Mouse (Mus musculus) limb, embryonic 11.5 days (tissue): ENCODE results near the gene Rnf19b. TPM values are rescaled to one million over a fixed set of nuclear protein-coding genes. Genes with fewer than 3 reads are reported as not detected.

Experiments used
- ATAC-seq: fragments of 200-750 bp; cut with Nextera tagmentation; 2 replicates; pipeline ENCODE4 v1.8.0; 2017; ENCODE audit warnings: low read depth; ENCODE audit not compliant: insufficient number of reproducible peaks, low FRiP score, low TSS enrichment
- DNase-seq: peaks from one replicate; pipeline ENCODE4 v3.0.0-alpha.2; 2015; ENCODE audit warnings: low spot score
- H3K27ac ChIP-seq: fragments of 300-500 bp; sonication (generic); replicated peaks from 2 replicates; pipeline ENCODE4 v1.5.1; 2014; ENCODE audit warnings: low read depth, mild to moderate bottlenecking, low read length
- H3K27me3 ChIP-seq: fragments of 300-500 bp; sonication (generic); 2 replicates; pipeline ENCODE4 v1.6.1; 2014; ENCODE audit warnings: mild to moderate bottlenecking, low read length, mixed read lengths; ENCODE audit not compliant: control insufficient read depth, insufficient read depth
- H3K36me3 ChIP-seq: fragments of 300-500 bp; sonication (generic); 2 replicates; pipeline ENCODE4 v1.6.1; 2014; ENCODE audit warnings: mild to moderate bottlenecking, low read length, moderate library complexity, mixed read lengths; ENCODE audit not compliant: control insufficient read depth, insufficient read depth
- H3K4me1 ChIP-seq: fragments of 300-500 bp; sonication (generic); 2 replicates; pipeline ENCODE4 v1.6.1; 2014; ENCODE audit warnings: low read length, mixed read lengths; ENCODE audit not compliant: control insufficient read depth, insufficient read depth
- H3K4me2 ChIP-seq: fragments of 300-500 bp; sonication (generic); 2 replicates; pipeline ENCODE4 v1.6.1; 2014; ENCODE audit warnings: low read depth, mild to moderate bottlenecking, moderate library complexity; ENCODE audit not compliant: severe bottlenecking
- H3K4me3 ChIP-seq: fragments of 300-500 bp; sonication (generic); 2 replicates; pipeline ENCODE4 v1.5.1; 2014; ENCODE audit warnings: low read depth, low read length
- H3K9ac ChIP-seq: fragments of 300-500 bp; sonication (generic); 2 replicates; pipeline ENCODE4 v1.6.1; 2014; ENCODE audit warnings: mild to moderate bottlenecking, low read length
- H3K9me3 ChIP-seq: fragments of 300-500 bp; sonication (generic); 2 replicates; pipeline ENCODE4 v1.6.1; 2016; ENCODE audit warnings: low read length; ENCODE audit not compliant: control insufficient read depth
- WGBS: fragments of 180-500 bp; shearing (Covaris S2); extraction: QIAGEN DNeasy Blood & Tissue Kit; methylation state at CpG from one replicate; pipeline ENCODE4 v1.1.7; 2014; 5-methylcytosine and 5-hydroxymethylcytosine counted together
- polyA plus RNA-seq: library from polyadenylated mRNA; unstranded; fragments of >200 nt; fragmentation: Nextera tagmentation; extraction: Ambion mirVana; gene quantifications from 2 replicates; pipeline ENCODE4 v1.2.1, GENCODE M21; 2014

Rnf19b gene
- polyA plus RNA-seq, 1 experiment from 2014 or later = 9.6 TPM

GRCm38 (mm10) chr4:129019788-129020187 is 38.3 kb upstream of the Rnf19b start:
- Histone ChIP-seq H3K27me3 (no peaks in the 10 kb centered on the region), H3K4me1 (no peaks in the 10 kb centered on the region), H3K4me3 (no peak overlapping the region), H3K36me3 (no peaks in the 10 kb centered on the region), H3K9me3 (no peaks in the 10 kb centered on the region), H3K27ac (no peak overlapping the region), H3K9ac (no peak overlapping the region), H3K4me2 (no peak overlapping the region)
- ATAC-seq (no peak), DNase-seq (no peak)
- 84% methylated on average over 9 of the region's 9 CpGs for WGBS

DNA sequence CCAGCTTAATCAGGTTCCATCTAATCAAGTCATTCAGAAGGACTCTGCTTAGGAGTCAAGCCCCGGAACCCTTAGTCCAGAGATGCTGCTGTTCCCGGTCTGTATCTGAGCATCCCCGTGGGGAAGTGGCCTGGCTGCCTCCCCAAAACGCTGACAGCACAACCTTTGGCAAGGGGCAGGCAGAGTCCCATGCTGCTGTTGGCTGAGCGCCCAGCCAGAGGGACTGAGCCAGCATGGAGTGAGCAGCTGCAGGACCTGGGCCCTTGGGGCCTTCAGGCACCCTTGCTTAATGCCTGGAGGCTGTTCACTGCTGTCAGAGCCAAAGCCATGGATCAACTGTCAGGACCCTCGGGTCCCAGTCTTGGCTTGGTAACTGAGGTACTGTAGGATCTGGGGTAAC is 37.6 kb upstream of the Rnf19b start:
- ATAC-seq (no peak), DNase-seq (no peak)
- Histone ChIP-seq H3K9ac (no peak overlapping the region), H3K9me3 (no peaks in the 10 kb centered on the region), H3K36me3 (no peaks in the 10 kb centered on the region), H3K27me3 (no peaks in the 10 kb centered on the region), H3K4me2 (no peak overlapping the region), H3K27ac (no peak overlapping the region), H3K4me1 (no peaks in the 10 kb centered on the region), H3K4me3 (no peak overlapping the region)
- WGBS = 81% methylated on average over 6 of the region's 6 CpGs

DNA sequence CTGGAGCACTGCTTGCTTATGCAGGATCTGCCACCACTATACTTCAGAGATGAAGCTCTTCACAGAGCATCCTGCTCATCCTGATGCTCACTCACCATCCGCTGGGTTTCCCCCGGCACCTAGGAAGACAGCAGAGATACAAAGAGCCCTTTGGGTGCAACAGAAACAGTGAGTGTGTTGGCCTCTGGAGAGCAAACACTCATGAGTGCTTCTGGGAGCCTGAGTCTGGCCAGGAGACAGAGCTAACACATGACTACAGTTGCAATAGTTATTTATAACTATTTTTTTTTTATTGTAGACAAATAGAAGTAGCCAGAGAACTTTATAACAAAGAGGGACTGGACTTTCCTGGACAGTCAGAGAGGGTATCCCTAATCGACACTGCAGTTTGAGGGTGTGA is 36.6 kb upstream of the Rnf19b start:
- ATAC-seq = no peak
- H3K9ac ChIP-seq = no peak overlapping the region
- H3K4me2 ChIP-seq = no peak overlapping the region
- H3K36me3 ChIP-seq = no peaks in the 10 kb centered on the region
- no peak for DNase-seq
- no peak overlapping the region for H3K27ac ChIP-seq
- no peaks in the 10 kb centered on the region for H3K4me1 ChIP-seq
- H3K27me3 ChIP-seq = no peaks in the 10 kb centered on the region
- no peaks in the 10 kb centered on the region for H3K9me3 ChIP-seq
- 89% methylated on average over 3 of the region's 3 CpGs for WGBS
- no peak overlapping the region for H3K4me3 ChIP-seq

DNA sequence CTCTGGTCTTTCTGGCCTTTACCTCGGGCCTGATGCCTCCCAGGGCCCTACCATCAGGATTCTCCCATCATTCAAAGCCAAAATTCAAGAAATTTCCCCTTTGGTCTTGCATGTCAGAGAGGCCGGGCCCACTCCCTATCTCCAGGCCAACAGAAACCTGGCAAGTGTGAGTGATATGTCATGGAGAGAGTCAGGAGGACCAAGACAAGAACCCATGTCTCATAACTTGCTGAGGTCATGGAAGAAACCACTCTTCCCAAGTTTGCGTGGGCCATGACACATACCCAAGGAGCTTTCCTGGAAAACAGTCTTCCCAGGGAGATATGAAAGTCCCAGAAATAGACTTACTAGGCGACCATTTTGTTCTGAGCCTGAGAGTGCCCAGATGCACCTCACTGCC is 36.2 kb upstream of the Rnf19b start:
- H3K4me3 ChIP-seq = no peak overlapping the region
- H3K9ac ChIP-seq = no peak overlapping the region
- no peaks in the 10 kb centered on the region for H3K27me3 ChIP-seq
- ATAC-seq (no peak), DNase-seq (no peak)
- 71% methylated on average over 4 of the region's 4 CpGs for WGBS
- H3K36me3 ChIP-seq = no peaks in the 10 kb centered on the region
- H3K27ac ChIP-seq = no peak overlapping the region
- no peaks in the 10 kb centered on the region for H3K9me3 ChIP-seq
- H3K4me1 ChIP-seq = no peaks in the 10 kb centered on the region
- H3K4me2 ChIP-seq = no peak overlapping the region

GRCm38 (mm10) chr4:129023884-129024283 is 34.2 kb upstream of the Rnf19b start:
- Histone ChIP-seq H3K36me3 (no peaks in the 10 kb centered on the region), H3K4me1 (no peaks in the 10 kb centered on the region), H3K4me2 (no peak overlapping the region), H3K27ac (no peak overlapping the region), H3K9ac (no peak overlapping the region), H3K4me3 (no peak overlapping the region), H3K27me3 (no peaks in the 10 kb centered on the region), H3K9me3 (no peaks in the 10 kb centered on the region)
- 84% methylated on average over 6 of the region's 6 CpGs for WGBS
- ATAC-seq = no peak
- no peak for DNase-seq

DNA sequence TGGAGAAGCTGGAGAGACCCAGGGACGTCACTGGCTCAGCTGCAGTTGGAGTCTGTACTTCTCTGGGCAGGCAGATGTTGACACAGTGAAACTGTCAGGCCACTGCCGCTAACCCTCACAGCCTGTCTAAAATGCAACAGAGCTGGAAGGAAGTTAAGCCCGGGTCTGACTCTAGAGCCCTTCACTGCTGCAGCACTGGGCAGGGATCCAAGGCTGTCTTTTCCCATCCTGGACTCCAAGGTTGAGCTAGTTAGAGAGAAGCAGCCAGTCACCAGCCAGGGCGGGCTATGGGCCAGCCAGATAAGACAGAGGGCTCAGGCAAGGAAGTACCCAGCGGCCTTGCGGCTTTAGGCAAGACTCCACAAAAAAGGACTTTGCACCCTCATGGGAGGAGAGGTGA is 33.3 kb upstream of the Rnf19b start:
- 83% methylated on average over 6 of the region's 6 CpGs for WGBS
- no peaks in the 10 kb centered on the region for H3K9me3 ChIP-seq
- H3K36me3 ChIP-seq = no peaks in the 10 kb centered on the region
- H3K9ac ChIP-seq = no peak overlapping the region
- H3K27ac ChIP-seq = no peak overlapping the region
- H3K4me1 ChIP-seq = no peaks in the 10 kb centered on the region
- ATAC-seq = no peak
- H3K4me2 ChIP-seq = no peak overlapping the region
- DNase-seq = no peak
- no peak overlapping the region for H3K4me3 ChIP-seq
- no peaks in the 10 kb centered on the region for H3K27me3 ChIP-seq

DNA sequence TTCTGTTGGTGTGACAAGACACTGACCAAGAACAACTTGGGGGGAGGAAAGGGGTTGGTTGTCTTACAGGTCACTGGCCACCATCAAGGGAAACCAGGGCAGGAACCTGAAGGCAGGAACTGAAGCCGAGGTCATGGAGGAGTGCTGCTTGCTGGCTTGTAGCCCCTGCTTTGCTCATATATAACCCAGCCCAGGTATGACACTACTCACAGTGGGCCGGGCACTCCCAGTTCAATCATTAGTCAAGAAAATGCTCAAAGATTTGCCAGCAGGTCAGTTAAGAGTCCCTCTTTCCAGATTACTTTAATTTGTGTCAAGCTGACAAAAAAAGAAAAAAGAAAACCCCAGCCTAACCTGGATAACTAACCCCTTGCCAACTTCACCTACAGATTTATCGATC is 32.4 kb upstream of the Rnf19b start:
- Histone ChIP-seq H3K27ac (no peak overlapping the region), H3K9me3 (no peaks in the 10 kb centered on the region), H3K27me3 (no peaks in the 10 kb centered on the region), H3K9ac (no peak overlapping the region), H3K4me1 (no peaks in the 10 kb centered on the region), H3K36me3 (no peaks in the 10 kb centered on the region), H3K4me3 (no peak overlapping the region), H3K4me2 (no peak overlapping the region)
- no peak for ATAC-seq
- 98% methylated on average over 3 of the region's 3 CpGs for WGBS
- no peak for DNase-seq

GRCm38 (mm10) chr4:129030746-129031145 is 27.3 kb upstream of the Rnf19b start:
- 79% methylated on average over 4 of the region's 4 CpGs for WGBS
- DNase-seq = no peak
- ATAC-seq = no peak
- H3K27me3 ChIP-seq = no peaks in the 10 kb centered on the region
- H3K4me1 ChIP-seq = 0 out of 2 replicates have a peak, but pooled peaks cover 11% of the 10 kb centered on the region
- H3K36me3 ChIP-seq = no peaks in the 10 kb centered on the region
- H3K27ac ChIP-seq = no peak overlapping the region
- no peak overlapping the region for H3K4me3 ChIP-seq
- no peak overlapping the region for H3K9ac ChIP-seq
- H3K4me2 ChIP-seq = no peak overlapping the region
- no peaks in the 10 kb centered on the region for H3K9me3 ChIP-seq

- DNase-seq (no peak), ATAC-seq (no peak)
- no peaks in the 10 kb centered on the region for H3K9me3 ChIP-seq
- H3K4me3 ChIP-seq = no peak overlapping the region
- 85% methylated on average over 8 of the region's 8 CpGs for whole genome bisulfite sequencing
- H3K27me3 ChIP-seq = no peaks in the 10 kb centered on the region
- H3K9ac ChIP-seq = no peak overlapping the region
- H3K36me3 ChIP-seq = no peaks in the 10 kb centered on the region
- no peak overlapping the region for H3K27ac ChIP-seq
- no peak overlapping the region for H3K4me2 ChIP-seq
- H3K4me1 ChIP-seq = 0 out of 2 replicates have a peak, but pooled peaks cover 11% of the 10 kb centered on the region
Observed at GRCm38 (mm10) chr4:129031408-129031965, 26.6 kb upstream of the Rnf19b start.
